Mouse (Mus musculus): ENCODE results near the gene Inpp5d. TPM values are rescaled to one million over a fixed set of nuclear protein-coding genes. Genes with fewer than 3 reads are reported as not detected.

Inpp5d gene
- polyA plus RNA-seq, 1 experiment = 21.1 TPM

DNA sequence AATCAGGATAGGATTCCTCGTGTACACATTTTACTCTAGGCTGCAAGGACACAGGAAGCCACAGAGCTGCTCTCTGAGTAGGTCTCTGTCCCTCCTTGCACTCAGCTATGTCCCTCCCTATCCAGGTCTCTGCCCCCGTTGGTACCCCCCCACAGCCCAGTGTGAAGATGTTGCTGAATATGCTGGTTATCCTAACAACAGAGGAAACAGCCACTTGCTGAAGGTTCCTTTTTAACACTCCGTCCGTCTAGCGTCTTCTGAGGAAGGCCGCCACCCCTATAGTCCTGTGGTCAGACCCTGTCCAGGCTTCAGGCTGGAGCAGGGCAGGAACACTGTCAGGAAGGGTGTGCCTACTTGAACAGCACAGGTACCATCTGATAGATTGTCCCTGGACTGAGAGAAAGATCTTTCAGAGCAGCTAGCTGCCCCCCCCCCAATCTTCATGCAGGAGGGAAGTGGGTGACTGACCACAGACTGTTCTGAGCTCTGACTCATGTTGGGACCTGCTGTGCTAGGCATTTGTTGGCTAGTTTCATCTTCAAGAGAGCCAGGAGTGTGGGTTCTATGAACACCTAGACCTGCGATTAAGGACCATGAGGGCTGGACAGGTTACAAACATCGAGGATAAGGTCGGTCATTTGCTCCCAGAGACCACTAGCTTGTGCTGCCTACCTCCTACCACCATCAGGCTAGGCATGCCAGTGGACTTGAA, 1.2 kb downstream of the Inpp5d start:
- DNase-seq (ENCODE audit: low read depth, low spot score) = no peak
- 77% methylated on average over 9 of the region's 9 CpGs for WGBS

DNA sequence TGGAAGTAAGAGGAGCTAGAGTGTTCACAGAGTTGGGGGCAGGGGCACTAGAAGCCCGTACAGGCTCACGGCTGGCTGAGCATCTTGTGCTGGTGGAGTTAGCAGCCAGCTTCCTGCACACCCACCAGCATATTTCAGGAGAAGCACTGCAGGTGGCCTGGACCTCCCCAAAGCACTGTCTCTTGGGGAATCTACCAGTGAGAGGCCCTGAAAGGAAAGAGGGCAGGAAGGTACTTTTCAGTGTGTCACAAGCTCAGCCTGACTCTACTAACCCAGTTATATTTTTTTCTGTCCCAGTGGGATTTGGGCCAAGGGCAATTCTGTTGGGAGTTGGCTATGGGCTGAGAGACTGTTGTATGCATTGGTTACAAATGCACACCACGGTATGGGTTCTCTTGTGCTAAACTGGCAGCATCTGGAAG, 1.8 kb downstream of the Inpp5d start:
- 46% methylated on average over 3 of the region's 3 CpGs for WGBS
- no peak for DNase-seq (ENCODE audit: low read depth, low spot score)

DNA sequence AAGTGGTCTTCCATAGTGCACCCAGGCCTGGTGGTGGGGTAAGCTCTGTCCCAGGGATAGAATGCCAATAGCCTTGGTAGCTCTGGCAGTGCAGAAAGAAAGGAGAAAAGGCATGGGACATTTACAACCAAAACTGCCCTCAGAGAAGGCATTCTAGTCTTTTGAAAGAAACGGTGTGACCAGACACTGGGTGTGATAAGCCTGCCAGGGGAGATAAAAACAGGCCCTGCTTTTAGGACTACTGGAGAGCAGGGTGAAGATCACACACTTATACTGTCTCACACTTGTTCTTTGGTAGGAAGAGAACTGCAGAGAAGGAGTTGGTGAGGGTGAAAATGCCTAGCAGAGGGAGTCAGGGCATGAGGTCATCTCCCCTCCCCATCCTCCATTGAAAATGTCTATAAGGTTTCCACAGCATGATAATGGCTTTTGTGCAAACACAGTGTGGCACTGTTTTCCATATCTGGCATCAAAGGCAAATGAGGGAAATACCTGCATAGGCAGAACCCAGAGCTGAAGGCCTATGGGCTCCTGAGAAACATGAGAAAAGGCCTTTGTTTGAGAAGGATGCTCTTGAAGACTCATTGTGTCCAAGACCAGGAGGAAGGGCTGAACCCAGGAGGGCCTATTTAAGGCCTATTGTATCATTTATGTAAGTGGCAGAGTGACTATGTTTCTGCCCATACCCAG, 4.0 kb downstream of the Inpp5d start:
- 50% methylated on average over 1 of the region's 1 CpGs for WGBS

DNA sequence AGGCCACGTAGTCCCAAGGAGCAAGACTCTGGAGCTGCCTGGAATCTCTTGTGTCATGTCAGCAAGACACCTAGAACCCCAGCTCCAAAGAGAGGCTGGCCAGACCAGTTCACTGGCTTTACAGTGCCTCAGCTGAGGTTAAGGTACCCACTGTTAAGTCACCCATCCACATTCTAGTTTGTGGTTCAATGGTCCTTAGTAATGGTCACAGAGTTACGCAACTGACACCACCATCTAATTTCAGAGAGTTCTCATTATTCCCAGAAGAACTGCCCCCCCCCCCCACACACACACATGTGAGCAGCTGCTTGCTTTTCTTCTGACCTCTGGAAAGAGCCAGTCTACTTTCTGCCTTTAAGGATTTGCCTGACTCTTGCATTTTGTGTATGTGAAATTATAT, 4.7 kb downstream of the Inpp5d start:
- WGBS = 89% methylated on average over 2 of the region's 2 CpGs

More for the DNA sequence above, 4.0 kb downstream of the Inpp5d start:
- no peak for DNase-seq (ENCODE audit: low read depth, low spot score)

DNA sequence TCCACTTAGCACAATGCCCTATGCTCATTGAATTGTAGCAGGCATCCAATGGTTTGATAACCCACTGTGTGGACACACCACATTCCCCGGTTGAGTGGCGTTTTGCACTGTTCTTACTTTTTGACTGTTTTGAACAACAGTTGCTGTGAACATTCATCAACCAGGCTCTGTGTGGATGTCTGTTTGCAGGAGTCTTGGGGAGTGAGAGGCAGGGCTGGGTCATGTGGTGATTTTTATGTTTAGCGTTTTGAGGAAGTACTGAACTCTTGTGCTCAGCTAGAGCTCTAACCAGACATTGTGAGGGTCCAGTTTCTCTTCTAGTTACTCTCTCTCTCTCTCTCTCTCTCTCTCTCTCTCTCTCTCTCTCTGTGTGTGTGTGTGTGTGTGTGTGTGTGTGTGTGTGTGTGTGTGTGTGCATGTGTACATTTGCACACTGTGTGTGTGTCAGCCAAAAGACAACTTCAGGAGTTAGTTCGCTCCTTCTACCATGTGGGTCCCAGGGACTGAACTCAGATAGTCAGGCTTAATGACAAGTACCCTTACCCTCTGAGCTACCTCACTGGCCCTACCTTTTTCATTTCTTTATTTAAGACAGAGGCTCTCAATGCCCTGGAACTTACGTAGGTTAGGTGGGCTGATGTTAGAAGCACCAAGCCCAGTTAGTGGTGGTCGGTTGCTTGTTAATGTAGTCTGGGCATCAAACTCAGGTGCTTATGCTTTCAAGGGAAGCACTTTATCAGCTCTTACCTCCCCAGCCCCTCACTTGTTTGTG, 5.3 kb downstream of the Inpp5d start:
- no peak for DNase-seq (ENCODE audit: low read depth, low spot score)
- whole genome bisulfite sequencing = 76% methylated on average over 6 of the region's 6 CpGs

More for the DNA sequence above, 4.7 kb downstream of the Inpp5d start:
- DNase-seq (ENCODE audit: low read depth, low spot score) = no peak

DNA sequence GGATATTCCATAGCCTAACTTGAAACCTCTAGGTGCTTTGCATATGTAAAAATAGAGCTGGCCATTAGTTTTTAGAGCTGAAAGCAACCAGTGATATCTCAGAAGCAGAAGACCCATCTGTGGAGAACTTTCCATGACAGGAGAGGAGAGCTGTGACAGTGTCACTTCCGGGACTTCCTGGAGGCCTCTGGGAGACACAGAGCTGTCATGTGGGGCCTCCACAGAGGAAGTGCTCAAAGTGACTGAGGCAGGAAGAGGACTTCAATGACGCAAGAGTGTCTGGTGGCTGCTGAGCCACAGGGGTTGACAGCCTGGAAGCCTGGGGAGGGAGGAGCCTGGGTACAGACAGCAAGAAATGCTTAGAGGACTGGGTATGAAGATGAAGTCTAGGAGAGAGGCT, 6.2 kb downstream of the Inpp5d start:
- no peak for DNase-seq (ENCODE audit: low read depth, low spot score)
- WGBS = 49% methylated on average over 2 of the region's 2 CpGs

DNA sequence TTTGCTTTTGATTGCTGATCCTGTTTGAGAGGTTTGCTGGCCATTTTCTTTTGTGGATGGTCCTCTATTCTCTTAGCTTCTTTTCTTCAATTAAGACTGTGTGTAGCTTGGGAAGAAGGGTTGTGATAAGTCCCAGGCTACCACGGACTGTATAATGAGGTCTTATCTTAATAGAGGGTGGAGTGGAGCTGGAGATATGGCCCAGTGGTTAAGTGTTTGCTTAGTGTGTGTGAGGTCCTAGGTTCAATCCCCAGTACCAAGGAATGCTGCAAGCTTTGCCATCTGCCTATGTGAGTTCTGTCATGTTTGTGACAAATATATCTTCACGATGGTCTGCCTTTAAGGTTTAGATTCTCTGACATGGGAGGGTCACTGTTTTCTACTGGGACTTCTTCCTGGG, 8.0 kb downstream of the Inpp5d start:
- DNase-seq (ENCODE audit: low read depth, low spot score) = no peak
- 35% methylated on average over 2 of the region's 2 CpGs for WGBS

DNA sequence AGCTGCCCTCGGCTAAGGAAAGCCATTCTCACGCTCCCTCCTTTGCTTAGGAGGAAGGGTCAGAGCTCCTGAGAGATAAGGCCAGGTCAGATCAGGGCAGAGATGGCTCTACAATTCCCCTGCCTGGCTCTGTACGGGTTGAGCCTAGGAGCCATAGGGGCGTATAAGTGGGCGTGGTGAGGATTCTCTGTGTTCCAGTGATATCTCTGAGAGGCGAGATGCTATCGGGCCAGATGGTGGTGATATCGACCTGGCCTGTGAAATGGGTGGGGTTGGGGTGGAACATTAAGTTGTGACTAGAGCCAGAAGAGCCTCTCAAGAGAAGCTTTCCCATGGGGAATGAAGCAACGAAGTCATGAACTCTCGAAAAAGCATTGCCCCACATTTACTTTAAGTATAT, 11.5 kb downstream of the Inpp5d start:
- DNase-seq (ENCODE audit: low read depth, low spot score) = no peak
- 47% methylated on average over 10 of the region's 10 CpGs for WGBS

DNA sequence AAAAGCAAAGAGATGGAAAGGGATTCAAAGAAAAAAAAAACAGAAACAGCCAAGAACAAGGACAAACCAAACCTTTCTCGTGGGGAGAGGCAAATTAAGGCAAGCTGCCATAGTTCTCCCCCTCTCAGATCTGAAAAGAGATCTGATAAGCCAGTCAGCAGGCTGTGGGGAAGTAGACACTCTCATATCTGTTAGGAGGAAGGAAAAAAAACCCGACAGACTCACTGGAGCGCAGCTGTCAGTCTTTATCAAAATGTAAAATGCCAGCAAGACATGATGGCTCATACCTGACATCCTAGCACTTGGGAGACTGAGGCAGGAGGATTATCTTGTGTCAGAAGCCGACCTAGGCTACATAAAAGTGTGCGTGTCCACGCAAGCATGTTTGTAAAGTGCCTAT, 12.1 kb downstream of the Inpp5d start:
- 63% methylated on average over 6 of the region's 6 CpGs for WGBS
- no peak for DNase-seq (ENCODE audit: low read depth, low spot score)

DNA sequence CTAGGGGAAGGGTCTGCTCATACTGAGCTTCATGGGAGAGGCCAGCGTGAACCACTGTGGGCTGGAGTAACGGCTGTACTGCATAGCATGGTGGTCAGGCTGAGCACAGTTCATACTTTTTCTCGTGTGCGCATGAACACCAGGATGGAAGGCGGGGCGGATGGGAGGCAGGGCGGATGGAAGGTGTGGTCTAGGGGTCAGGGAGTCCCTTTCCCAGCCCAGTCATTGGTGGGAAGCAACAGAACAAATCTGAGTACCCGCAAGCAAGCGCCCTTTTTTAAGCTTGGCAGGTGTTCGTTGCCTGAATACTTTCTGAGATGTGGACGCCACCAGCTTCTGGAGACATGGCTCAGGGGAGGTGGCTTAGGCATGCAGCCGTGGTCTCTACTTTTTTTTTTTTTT, 16.6 kb downstream of the Inpp5d start:
- 73% methylated on average over 12 of the region's 12 CpGs for WGBS
- no peak for DNase-seq (ENCODE audit: low read depth, low spot score)

DNA sequence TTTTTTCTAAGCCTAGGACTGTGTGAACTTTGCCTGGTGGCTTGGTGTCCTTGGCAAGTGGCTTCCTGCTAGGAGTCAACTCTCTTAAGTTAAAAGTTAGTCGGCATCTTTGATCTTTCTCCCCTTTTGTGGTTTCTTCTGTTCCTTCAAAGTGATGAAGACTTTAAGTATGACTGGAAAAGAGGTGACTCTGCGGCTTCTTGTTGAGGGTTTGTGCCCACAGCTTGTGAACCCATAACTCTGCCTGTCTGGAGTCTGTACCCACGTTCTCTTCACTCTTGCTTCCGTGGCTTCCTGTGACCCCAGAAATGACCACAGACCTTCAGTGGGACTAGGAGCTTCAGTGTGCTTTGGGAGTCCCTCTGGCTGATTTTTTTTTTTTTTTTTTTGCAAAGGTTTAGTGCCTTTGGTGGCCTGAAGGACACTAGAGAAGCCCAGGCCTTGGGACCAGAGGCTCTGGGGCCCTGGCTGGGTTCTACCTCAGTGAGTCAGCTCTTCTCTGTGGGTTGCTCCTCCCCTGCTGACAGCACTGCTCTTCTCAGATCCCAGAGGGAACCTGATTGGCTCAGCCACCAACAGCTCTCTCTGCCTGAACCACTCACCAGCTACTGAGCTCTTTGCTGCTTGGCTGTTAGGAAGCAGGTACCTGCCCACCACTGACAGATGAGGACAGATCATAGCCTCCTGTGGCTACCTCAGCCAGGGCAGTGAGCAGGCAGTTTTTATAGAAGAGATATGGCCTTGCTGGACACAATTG, 17.2 kb downstream of the Inpp5d start:
- no peak for DNase-seq (ENCODE audit: low read depth, low spot score)
- 85% methylated on average over 4 of the region's 4 CpGs for WGBS

DNA sequence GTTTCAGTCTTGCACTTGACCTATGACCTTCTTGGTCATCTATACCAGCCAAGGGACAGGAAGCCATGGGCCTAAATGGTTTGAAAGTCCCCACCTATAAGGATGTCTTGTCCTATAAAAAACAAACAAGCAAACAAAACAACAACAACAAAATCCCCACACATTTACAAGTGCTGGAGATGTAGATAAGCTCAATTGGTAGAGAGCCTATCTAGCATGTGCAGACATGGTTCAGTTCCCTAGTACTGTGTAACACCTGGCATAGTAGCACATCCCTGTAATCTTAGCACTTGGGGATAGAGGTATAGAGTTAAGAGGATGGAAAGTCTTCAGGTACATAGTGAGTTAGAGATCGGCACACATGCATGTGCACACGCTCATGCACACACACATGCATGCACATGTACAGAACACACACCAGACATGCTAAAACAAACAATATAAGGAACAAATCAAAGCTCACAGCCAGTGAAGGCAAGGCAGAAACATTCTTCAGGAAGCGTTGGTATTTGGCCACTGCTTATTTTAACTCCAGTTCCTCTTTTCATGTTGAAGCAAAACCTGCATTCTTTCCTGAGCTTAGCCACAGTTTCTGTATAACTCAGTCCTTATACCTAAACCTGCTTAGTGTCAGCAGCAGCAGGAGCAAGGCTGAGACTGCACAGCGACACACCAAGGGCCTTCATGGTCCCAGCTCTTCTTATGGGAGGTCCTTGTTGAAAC, 17.9 kb downstream of the Inpp5d start:
- 80% methylated on average over 4 of the region's 4 CpGs for WGBS
- DNase-seq (ENCODE audit: low read depth, low spot score) = no peak

DNA sequence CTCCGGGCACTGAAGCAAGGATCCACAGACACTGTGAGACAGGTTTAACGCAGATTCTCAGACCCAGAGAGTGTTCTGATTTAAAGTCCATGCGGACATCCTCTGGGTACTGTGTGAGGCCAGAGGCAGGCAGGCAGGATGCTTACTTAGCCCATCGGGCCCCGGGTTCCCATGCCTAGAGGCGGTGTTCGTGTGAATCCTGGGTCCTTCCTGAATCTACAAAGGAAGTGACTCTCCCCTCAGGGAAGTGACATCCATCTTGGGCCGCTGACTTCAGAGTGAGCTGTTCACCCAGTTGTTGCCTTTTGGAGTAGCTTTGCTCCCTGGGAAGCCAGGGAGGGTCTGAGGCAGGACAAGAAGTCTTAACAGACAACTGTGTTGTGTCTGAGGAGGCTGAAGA, 19.6 kb downstream of the Inpp5d start:
- WGBS = 80% methylated on average over 8 of the region's 8 CpGs
- no peak for DNase-seq (ENCODE audit: low read depth, low spot score)

DNA sequence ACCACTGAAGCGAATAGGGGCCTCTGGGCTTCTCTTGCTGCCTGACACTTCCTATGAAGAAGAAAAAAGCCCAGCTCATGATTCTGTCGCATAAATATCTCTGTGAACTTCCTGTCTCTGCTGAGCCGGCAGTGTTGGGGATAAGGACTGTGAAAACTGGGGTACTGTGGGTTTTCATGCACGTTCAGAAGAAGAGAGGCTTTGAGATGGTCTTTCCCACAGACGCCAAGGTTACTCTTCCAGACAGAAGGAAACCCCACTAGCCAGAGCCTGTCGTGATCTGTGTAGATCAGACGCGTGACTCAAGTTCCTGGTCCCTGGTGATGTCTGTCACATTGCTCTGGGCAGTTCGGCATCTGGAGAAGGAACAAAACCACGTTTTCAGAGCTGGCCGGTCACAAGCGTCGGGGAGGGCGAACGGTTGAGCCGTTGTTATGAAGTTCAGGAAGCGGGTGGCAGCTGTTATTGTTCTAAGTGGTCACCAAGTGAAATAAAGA, 20.1 kb downstream of the Inpp5d start:
- 59% methylated on average over 17 of the region's 17 CpGs for WGBS
- DNase-seq (ENCODE audit: low read depth, low spot score) = no peak

DNA sequence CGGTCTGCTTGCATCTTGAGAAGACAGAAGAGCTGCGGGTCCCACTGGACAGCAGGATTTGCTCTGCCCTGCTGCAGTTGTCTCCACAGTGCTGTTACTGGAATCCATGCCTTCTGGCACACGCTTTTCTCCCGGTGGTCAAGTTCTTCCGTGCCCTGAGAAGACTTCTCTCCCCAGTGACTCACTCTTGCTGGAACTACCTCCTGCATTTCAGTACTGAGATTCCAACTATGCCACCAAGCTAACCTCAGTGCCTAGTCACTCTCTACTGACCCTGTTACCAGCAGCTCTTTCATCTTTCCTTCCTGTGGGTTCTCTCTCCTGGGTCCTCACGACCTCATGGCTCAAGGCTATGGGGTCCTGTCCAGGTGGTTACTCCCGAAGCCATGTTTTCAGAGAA, 22.9 kb downstream of the Inpp5d start:
- 80% methylated on average over 7 of the region's 7 CpGs for WGBS

DNA sequence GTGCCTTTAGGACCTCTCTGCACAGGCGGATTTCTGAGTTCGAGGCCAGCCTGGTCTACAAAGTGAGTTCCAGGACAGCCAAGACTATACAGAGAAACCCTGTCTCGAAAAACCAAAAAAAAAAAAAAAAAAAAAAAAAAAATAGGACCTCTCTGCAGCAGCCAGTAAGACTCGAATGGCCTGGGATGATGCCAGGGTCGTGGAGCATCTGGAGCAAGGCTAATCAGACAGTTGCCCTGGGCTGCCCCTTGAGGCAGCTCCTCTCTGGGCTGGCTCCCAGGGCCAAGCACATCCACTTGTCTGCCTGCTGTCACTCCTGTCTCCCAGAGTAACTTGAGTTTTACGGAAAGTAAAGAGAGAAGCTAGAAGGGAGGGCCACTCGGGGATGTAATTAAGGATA, 24.9 kb downstream of the Inpp5d start:
- DNase-seq (ENCODE audit: low read depth, low spot score) = no peak
- WGBS = 58% methylated on average over 7 of the region's 7 CpGs

More for the DNA sequence above, 22.9 kb downstream of the Inpp5d start:
- no peak for DNase-seq (ENCODE audit: low read depth, low spot score)

DNA sequence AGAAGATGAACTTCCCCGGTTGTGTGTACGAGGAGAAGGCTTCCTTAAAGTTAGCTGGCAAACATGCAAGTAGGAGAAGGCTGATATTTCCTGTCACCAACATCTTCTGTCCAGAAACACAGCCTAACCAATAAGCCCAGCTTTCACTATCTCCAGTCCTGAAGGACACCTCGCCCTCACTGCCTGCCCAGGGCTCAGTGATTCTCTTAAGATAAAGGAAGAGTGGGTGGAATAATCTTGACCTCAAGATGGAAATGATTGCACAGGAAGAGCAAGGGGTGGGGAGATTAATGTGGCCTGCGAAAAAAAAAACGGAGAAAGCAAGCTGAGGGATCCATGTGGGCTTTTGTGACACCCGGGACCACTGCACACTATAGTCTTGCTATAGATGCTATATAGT, 25.6 kb downstream of the Inpp5d start:
- no peak for DNase-seq (ENCODE audit: low read depth, low spot score)
- WGBS = 71% methylated on average over 6 of the region's 6 CpGs

DNA sequence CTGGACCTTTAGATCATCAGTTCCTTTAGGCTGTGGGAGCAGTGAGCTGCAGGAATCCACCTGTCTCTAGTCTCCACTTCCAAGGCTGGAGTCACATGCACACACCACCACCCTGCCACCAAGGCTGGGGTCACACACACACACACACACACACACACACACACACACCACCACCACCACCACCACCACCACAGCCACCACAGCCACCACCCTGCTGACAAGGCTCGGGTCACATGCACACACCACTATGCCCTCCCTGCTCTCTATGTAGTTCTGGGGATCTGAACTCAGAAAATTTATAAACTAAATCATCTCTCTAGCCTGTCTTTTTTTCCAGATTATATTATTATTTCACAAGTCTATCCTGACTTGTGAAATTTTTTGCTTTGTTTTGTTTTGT, 27.7 kb downstream of the Inpp5d start:
- DNase-seq (ENCODE audit: low read depth, low spot score) = no peak
- WGBS = 63% methylated on average over 1 of the region's 1 CpGs

DNA sequence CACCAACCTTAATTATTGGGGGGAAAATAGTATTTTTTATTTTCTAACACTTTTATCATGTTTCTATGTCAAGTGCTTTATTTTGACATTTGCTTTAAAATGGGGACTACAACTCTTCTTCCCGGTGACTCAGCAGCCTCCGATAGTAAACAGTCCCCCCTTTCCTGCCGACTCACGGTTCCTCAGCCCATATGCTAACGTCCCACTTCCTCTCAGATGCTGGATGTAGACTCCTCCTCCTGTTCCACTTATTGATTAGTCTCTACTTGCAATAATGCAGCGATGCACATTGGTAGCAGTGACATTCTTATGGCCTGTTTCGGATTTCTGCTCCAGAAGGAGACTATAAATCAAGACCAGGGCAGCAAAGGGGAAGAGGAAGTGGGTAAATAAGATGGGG, 28.5 kb downstream of the Inpp5d start:
- DNase-seq (ENCODE audit: low read depth, low spot score) = no peak
- 55% methylated on average over 7 of the region's 7 CpGs for WGBS

Data from large intestine, adult 2 months (tissue).